In the genomic region with DNA sequence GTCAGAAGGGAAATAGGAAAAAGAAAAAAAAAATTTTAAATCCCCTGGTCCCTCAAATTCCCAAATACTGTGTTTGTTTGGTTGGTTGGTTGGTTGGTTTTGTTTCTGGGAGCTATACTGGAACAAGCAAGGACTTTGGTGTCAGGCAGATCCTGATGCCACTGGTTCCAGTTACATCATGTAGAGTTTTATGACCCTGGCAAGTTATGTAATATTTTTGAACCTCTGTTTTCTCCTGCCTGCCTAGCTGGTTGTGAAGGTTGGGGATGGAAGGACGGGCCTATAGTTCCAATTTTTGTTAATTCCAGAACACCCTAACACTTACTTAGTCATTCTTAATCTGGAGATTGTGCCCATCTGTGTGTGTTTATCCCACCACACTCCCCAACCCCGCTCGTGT, we compare ENCODE assay signal across 8 mouse cellular contexts. TPM values are rescaled to one million over a fixed set of nuclear protein-coding genes. Genes with fewer than 3 reads are reported as not detected.
DNase-seq lines count a peak whose midpoint lies in the region; ATAC-seq and TF ChIP-seq lines count a peak whose summit lies in the region.

No protein-coding gene starts in this region.

- WGBS in lung, embryonic 16.5 days, result 48% methylated on average over 3 of the region's 3 CpGs
- 34% methylated on average over 3 of the region's 3 CpGs for WGBS in olfactory bulb, adult 2 months

- H3K27ac ChIP-seq in lung, embryonic 16.5 days (ENCODE audit: low read length), result 0 out of 2 replicates have a peak overlapping the region, but pooled peaks have one; percentile 13
- H3K27ac ChIP-seq in olfactory bulb, adult 2 months (ENCODE audit: insufficient read depth, low read depth, low read length), result peak overlapping the region; percentile 91

- H3K4me2 ChIP-seq in lung, embryonic 16.5 days (ENCODE audit: low read depth, low read length), result peak overlapping the region; percentile 71

- TF ChIP-seq CTCF in olfactory bulb, adult 2 months (IDR thresholded peaks at IDR 0.05; ENCODE audit: insufficient read depth, low read depth, low read length), result no peak

- no peak for ATAC-seq in lung, embryonic 16.5 days (ENCODE audit: low read depth)

- H3K36me3 ChIP-seq in lung, embryonic 16.5 days (ENCODE audit: control insufficient read depth, insufficient read depth, low read length), result no peaks in the 10 kb centered on the region

- no peak for TF ChIP-seq POLR2A in olfactory bulb, adult 2 months (IDR thresholded peaks at IDR 0.05; ENCODE audit: insufficient read depth, low read depth, low read length)

- peak; percentile 13 for DNase-seq in embryo, embryonic 10.5 days (ENCODE audit: low spot score)
- DNase-seq in embryo, embryonic 10 days (ENCODE audit: low spot score), result no peak
- no peak for DNase-seq in lung, postnatal 4 days
- peak; percentile 16 for DNase-seq in induced T-regulatory cell, adult 2 months (ENCODE audit: low read depth)
- no peak for DNase-seq in adrenal gland, postnatal 10 days
- no peak for DNase-seq in thymus, postnatal 0 days (ENCODE audit: low spot score)

- no peak overlapping the region for H3K9ac ChIP-seq in lung, embryonic 16.5 days (ENCODE audit: low read length)

- peak overlapping the region; percentile 75; the same call in 1 of the 2 replicates for H3K4me3 ChIP-seq in lung, embryonic 16.5 days (ENCODE audit: low read length)
- H3K4me3 ChIP-seq in olfactory bulb, adult 2 months (ENCODE audit: insufficient read depth, low read depth, low read length), result 0 out of 2 replicates have a peak overlapping the region, but pooled peaks have one; percentile 27

- H3K27me3 ChIP-seq in lung, embryonic 16.5 days (ENCODE audit: control insufficient read depth, insufficient read depth, low read depth, low read length), result no peaks in the 10 kb centered on the region

- no peaks in the 10 kb centered on the region for H3K9me3 ChIP-seq in lung, embryonic 16.5 days (ENCODE audit: control insufficient read depth, low read length)

- H3K4me1 ChIP-seq in lung, embryonic 16.5 days (replicated peaks; ENCODE audit: control insufficient read depth, insufficient read depth, low read length), result 0 out of 2 replicates have a peak, but pooled peaks cover 5% of the 10 kb centered on the region
- H3K4me1 ChIP-seq in olfactory bulb, adult 2 months (ENCODE audit: control insufficient read depth, insufficient read depth, low read length), result peaks cover 2% of the 10 kb centered on the region; the same call in 1 of the 2 replicates

RNA-seq across cellular contexts. Expression of gene Zfyve9, which starts 1.0 kb away (rescaled TPM):
- 3.8 and 4.0 TPM in 2 replicates for polyA plus RNA-seq in lung, embryonic 16.5 days (2015; fragmentation: Nextera tagmentation; extraction: Ambion mirVana)
- 65.1 TPM in 1 of 2 replicates, not detected in the other for polyA plus RNA-seq in olfactory bulb, adult 2 months (2012; ENCODE audit: insufficient read depth, insufficient read length, low replicate concordance, missing spikeins)
- total RNA-seq in adrenal gland, postnatal 10 days (2021), result 10 to 100 TPM; 20.8 to 24.4 TPM
- 0.94 and 1.2 TPM in 2 replicates for polyA plus RNA-seq in thymus, postnatal 0 days (2015; fragmentation: Nextera tagmentation; extraction: Ambion mirVana)

RNA-seq across cellular contexts. Expression of gene Btf3l4, which starts 51.8 kb away (rescaled TPM):
- 132 and 147 TPM in 2 replicates for polyA plus RNA-seq in lung, embryonic 16.5 days (2015; fragmentation: Nextera tagmentation; extraction: Ambion mirVana)
- polyA plus RNA-seq in olfactory bulb, adult 2 months (2012; ENCODE audit: insufficient read depth, insufficient read length, low replicate concordance, missing spikeins), result not detected in 2 replicates
- 100 to 1,000 TPM; 115 to 125 TPM for total RNA-seq in adrenal gland, postnatal 10 days (2021)
- 184 and 187 TPM in 2 replicates for polyA plus RNA-seq in thymus, postnatal 0 days (2015; fragmentation: Nextera tagmentation; extraction: Ambion mirVana)

RNA-seq across cellular contexts. Expression of gene Txndc12, which starts 52.8 kb away (rescaled TPM):
- 128 and 134 TPM in 2 replicates for polyA plus RNA-seq in lung, embryonic 16.5 days (2015; fragmentation: Nextera tagmentation; extraction: Ambion mirVana)
- polyA plus RNA-seq in olfactory bulb, adult 2 months (2012; ENCODE audit: insufficient read depth, insufficient read length, low replicate concordance, missing spikeins), result not detected in 2 replicates
- 10 to 100 TPM; 70.0 to 71.7 TPM for total RNA-seq in adrenal gland, postnatal 10 days (2021)
- 50.5 and 53.4 TPM in 2 replicates for polyA plus RNA-seq in thymus, postnatal 0 days (2015; fragmentation: Nextera tagmentation; extraction: Ambion mirVana)

Comparison
In these comparisons a context has a peak if more than half of its experiments do, and no peak if none do; other contexts are left out.
1. DNase-seq: peak in embryo, embryonic 10.5 days (single experiment) and induced T-regulatory cell, adult 2 months (single experiment); none in embryo, embryonic 10 days (single experiment), lung, postnatal 4 days (0 of 2), adrenal gland, postnatal 10 days (single experiment) and thymus, postnatal 0 days (single experiment).